Mouse (Mus musculus) forebrain, embryonic 16.5 days (tissue): Measurements from ENCODE around the gene Zfp292. TPM values are rescaled to one million over a fixed set of nuclear protein-coding genes. Genes with fewer than 3 reads are reported as not detected.

Experiments
- polyA plus RNA-seq: library from polyadenylated mRNA; unstranded; fragments of >200 nt; fragmentation: Nextera tagmentation; extraction: Ambion mirVana; gene quantifications from 2 replicates; pipeline ENCODE4 v1.2.1, GENCODE M21; 2015

The Zfp292 gene
- polyA plus RNA-seq, 1 experiment from 2014 or later: 36.6 TPM

Other genes starting within 250 kb of the Zfp292 start
- 54.8 and 55.3 TPM in 2 replicates for gene Slc35a1, start 195.5 kb downstream of the Zfp292 start, polyA plus RNA-seq
- 0.99 and 1.8 TPM in 2 replicates for gene Cfap206, start 152.8 kb downstream of the Zfp292 start, polyA plus RNA-seq
- not detected in 2 replicates for gene Gm136, start 126.7 kb downstream of the Zfp292 start, polyA plus RNA-seq
- 43.3 and 50.3 TPM in 2 replicates for gene Smim8, start 104.5 kb downstream of the Zfp292 start, polyA plus RNA-seq
- not detected in 2 replicates for gene Cga, start 10.8 kb upstream of the Zfp292 start, polyA plus RNA-seq